Mouse (Mus musculus) forebrain, embryonic 15.5 days (tissue): Measurements from ENCODE around the gene Shld2. TPM values are rescaled to one million over a fixed set of nuclear protein-coding genes. Genes with fewer than 3 reads are reported as not detected.

Experiments used
- ATAC-seq: fragments of 200-750 bp; cut with Nextera tagmentation; replicated peaks from 2 replicates; pipeline ENCODE4 v1.8.0; 2017; ENCODE audit warnings: mild to moderate bottlenecking, moderate TSS enrichment, moderate library complexity
- H3K27ac ChIP-seq: fragments of 300-500 bp; sonication (generic); replicated peaks from 2 replicates; pipeline ENCODE4 v1.5.1; 2015; ENCODE audit warnings: mild to moderate bottlenecking, inconsistent platforms
- H3K27me3 ChIP-seq: fragments of 300-500 bp; sonication (generic); 2 replicates; pipeline ENCODE4 v1.6.1; 2015; ENCODE audit warnings: inconsistent platforms
- H3K36me3 ChIP-seq: fragments of 300-500 bp; sonication (generic); 2 replicates; pipeline ENCODE4 v1.6.1; 2015; ENCODE audit warnings: mild to moderate bottlenecking, inconsistent platforms
- H3K4me1 ChIP-seq: fragments of 300-500 bp; sonication (generic); 2 replicates; pipeline ENCODE4 v1.6.1; 2015; ENCODE audit warnings: inconsistent platforms
- H3K4me2 ChIP-seq: fragments of 300-500 bp; sonication (generic); replicated peaks from 2 replicates; pipeline ENCODE4 v1.6.1; 2015; ENCODE audit warnings: mild to moderate bottlenecking, inconsistent platforms
- H3K4me3 ChIP-seq: fragments of 300-500 bp; sonication (generic); 2 replicates; pipeline ENCODE4 v1.5.1; 2015; ENCODE audit warnings: mild to moderate bottlenecking, inconsistent platforms
- H3K9ac ChIP-seq: fragments of 300-500 bp; sonication (generic); replicated peaks from 2 replicates; pipeline ENCODE4 v1.6.1; 2015; ENCODE audit warnings: mild to moderate bottlenecking, inconsistent platforms
- H3K9me3 ChIP-seq: fragments of 300-500 bp; sonication (generic); 2 replicates; pipeline ENCODE4 v1.6.1; 2016; ENCODE audit warnings: inconsistent platforms
- WGBS: fragments of 180-500 bp; shearing (Covaris S2); methylation state at CpG from one replicate; pipeline ENCODE4 v1.1.7; 2015; ENCODE audit warnings: mixed read lengths; 5-methylcytosine and 5-hydroxymethylcytosine counted together
- polyA plus RNA-seq: library from polyadenylated mRNA; unstranded; fragments of >200 nt; fragmentation: Nextera tagmentation; extraction: Ambion mirVana; gene quantifications from 2 replicates; pipeline ENCODE4 v1.2.1, GENCODE M21; 2015

Shld2 gene
- polyA plus RNA-seq, 1 experiment from 2014 or later: 8.0 TPM

DNA sequence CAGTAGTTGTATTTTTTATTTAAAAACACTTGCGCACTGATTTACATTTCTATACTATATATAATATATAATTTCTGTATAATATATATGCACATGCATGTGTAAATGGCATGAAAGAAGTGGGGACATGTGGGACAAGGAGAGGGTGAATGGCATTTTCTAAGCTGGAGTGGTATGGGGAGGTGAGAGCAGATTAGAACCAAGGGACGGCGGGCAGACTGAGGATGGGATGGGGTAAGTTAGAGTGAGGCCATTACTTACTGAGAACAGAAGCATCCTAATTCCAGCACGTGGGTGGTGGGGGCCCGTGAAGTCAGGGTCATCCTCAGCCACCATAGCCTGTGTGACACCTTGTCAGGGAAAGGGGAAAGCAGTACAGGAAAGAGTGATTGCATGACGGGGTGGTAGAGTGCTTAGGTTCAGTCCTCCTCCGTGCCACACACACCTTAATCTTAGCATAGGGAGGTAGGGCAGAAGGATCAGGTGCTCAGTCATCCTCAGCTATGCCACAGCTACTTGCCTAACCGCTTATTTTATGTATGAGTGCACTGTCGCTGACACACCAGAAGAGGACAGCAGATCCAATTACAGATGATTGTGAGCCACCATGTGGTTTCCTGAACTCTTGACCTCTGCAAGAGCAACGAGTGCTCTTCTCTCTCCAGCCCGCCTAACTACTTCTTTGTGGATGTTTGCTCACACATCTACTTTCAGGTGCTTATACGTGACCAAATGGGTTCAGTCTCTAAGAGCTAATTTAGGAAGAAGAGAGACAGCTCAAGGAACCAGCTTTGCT, 35.7 kb upstream of the Shld2 start:
- Histone ChIP-seq H3K9ac (no peak overlapping the region), H3K27ac (no peak overlapping the region), H3K9me3 (no peaks in the 10 kb centered on the region), H3K27me3 (no peaks in the 10 kb centered on the region), H3K36me3 (peaks cover 30% of the 10 kb centered on the region), H3K4me3 (no peak overlapping the region), H3K4me1 (no peaks in the 10 kb centered on the region), H3K4me2 (no peak overlapping the region)
- peak; percentile 46; the same call in 1 of the 2 replicates for ATAC-seq
- WGBS: 67% methylated on average over 12 of the region's 12 CpGs

DNA sequence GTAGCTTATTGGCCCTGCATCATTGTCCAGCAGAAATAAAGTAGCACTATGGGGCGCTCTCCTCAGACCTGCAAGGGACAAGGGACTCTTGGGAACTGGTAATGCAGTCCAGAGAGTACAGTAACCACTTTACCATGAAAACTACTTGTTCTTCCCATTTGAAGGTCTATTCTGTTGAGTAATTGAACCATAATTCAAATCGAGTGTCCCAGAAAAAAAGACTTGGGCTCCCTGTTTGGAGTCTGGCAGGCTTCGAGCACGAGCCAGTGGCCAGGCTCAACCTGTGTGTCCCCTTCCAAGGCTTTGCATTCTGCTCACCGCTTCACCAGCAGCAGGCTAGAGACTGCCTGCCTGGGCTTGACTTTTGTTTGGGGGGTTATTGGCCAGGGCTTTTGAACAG, 34.1 kb upstream of the Shld2 start:
- ATAC-seq: no peak
- Histone ChIP-seq H3K4me2 (no peak overlapping the region), H3K4me3 (no peak overlapping the region), H3K27ac (no peak overlapping the region), H3K9ac (no peak overlapping the region), H3K27me3 (no peaks in the 10 kb centered on the region), H3K9me3 (no peaks in the 10 kb centered on the region), H3K36me3 (peaks cover 43% of the 10 kb centered on the region), H3K4me1 (no peaks in the 10 kb centered on the region)
- WGBS: 65% methylated on average over 5 of the region's 5 CpGs

DNA sequence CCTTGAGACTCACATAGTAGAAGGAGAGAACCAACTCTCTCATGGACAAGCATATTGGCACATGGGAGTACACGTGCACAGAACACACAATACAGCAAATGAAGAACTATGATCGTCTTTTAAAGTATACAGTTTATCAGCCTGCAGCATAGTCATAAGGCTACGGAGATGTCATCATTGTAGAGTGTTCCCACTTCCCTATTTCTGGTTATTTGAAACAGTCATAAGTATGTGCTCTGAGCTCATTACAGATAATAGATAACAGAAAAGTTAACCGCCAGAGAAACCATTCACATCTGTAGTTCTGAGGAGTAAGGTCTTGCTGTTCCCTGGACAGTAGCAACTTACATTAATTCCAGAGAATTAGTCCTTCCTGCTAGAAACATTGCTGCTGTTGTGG, 32.8 kb upstream of the Shld2 start:
- Histone ChIP-seq H3K4me2 (no peak overlapping the region), H3K36me3 (peaks cover 55% of the 10 kb centered on the region), H3K9ac (no peak overlapping the region), H3K27ac (no peak overlapping the region), H3K27me3 (no peaks in the 10 kb centered on the region), H3K4me1 (no peaks in the 10 kb centered on the region), H3K4me3 (no peak overlapping the region), H3K9me3 (no peaks in the 10 kb centered on the region)
- WGBS: 93% methylated on average over 4 of the region's 4 CpGs
- no peak for ATAC-seq

DNA sequence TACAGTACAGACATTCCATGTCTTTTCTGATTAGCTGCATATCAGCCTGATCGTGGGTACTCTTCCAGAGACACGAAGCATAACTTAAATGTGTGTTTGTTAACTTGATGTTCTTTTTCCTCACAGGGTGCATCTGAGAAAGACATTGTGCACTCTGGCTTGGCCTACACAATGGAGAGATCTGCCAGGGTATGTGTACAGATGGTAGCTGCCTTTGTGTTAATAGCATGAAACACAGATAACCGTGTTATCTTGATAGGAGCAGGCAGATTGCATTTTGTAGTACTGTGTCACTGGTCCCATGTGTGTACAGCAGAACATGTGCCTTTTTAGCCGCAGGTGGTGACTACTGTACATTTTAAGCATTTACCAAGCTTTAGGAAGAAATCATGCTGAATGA, 31.7 kb upstream of the Shld2 start:
- H3K36me3 ChIP-seq: peaks cover 66% of the 10 kb centered on the region
- no peaks in the 10 kb centered on the region for H3K4me1 ChIP-seq
- H3K27ac ChIP-seq: no peak overlapping the region
- H3K9me3 ChIP-seq: no peaks in the 10 kb centered on the region
- WGBS: 92% methylated on average over 4 of the region's 4 CpGs
- ATAC-seq: no peak
- H3K4me3 ChIP-seq: no peak overlapping the region
- H3K4me2 ChIP-seq: no peak overlapping the region
- no peak overlapping the region for H3K9ac ChIP-seq
- no peaks in the 10 kb centered on the region for H3K27me3 ChIP-seq

DNA sequence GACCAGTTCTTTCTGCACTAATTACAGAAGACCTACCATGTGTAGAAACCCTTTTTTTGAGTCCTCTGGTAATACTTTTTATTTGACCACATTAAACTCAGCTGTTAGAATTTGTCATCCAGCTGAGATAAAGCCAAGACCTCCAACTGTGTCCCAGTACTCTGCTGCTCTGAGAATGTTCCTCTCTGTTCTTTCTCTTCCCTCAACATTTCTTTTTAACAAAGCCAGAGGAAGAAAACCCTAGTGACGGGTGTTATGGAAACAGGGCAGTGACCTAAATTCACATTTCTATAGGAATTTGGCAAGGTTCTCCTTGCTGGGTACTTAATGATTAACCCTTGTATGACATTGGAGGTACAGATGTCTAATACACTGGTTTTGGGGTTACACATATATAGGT, 29.2 kb upstream of the Shld2 start:
- no peak for ATAC-seq
- WGBS: 43% methylated on average over 1 of the region's 1 CpGs
- Histone ChIP-seq H3K4me3 (no peak overlapping the region), H3K36me3 (peaks cover 88% of the 10 kb centered on the region), H3K4me2 (no peak overlapping the region), H3K9me3 (no peaks in the 10 kb centered on the region), H3K4me1 (no peaks in the 10 kb centered on the region), H3K27me3 (no peaks in the 10 kb centered on the region), H3K9ac (no peak overlapping the region), H3K27ac (no peak overlapping the region)

DNA sequence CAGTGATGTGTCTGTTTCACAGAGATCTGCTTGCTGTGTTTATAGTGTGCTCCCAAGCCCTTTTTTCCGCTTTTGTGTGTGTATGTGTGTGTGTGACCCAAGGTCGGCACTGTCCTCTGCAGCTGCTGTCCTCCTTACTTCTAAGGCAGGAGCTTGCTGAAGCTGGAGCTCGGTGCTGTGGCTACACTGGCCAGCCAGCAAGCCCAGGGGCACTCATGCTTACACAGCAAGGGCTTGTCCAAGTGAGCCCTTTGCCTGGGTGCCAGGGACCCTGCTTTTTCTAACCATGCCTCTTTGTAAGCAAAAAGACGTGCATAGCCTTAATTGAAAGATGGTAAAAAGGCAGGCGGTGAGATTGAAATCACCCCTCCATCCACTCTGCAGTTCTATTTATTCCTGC, 22.2 kb upstream of the Shld2 start:
- Histone ChIP-seq H3K4me1 (peaks cover 10% of the 10 kb centered on the region), H3K27ac (peak overlapping the region; percentile 79), H3K4me3 (no peak overlapping the region), H3K4me2 (no peak overlapping the region), H3K9me3 (no peaks in the 10 kb centered on the region), H3K36me3 (peaks cover 64% of the 10 kb centered on the region), H3K27me3 (no peaks in the 10 kb centered on the region), H3K9ac (no peak overlapping the region)
- peak; percentile 88 for ATAC-seq
- 56% methylated on average over 5 of the region's 5 CpGs for WGBS

DNA sequence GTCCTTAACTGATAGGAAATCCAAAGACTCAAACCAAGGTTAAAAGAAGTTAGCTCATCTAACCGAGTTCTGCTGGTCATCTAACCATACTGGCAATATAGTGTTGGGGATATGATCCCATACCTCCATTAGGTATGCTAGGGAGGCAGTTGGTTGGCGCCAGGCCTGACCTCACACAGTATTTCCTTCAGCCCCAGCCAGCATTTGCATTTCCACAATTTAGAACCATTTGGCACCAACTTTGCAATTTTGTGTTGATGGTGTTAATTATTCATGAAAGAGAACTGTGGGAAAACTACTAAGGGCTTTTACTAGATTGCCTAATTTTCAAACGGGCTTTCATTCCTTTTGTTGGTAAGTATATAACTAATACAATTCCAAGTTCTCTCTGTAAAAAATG, 21.6 kb upstream of the Shld2 start:
- peak overlapping the region; percentile 79 for H3K27ac ChIP-seq
- 35% methylated on average over 3 of the region's 3 CpGs for WGBS
- H3K4me2 ChIP-seq: no peak overlapping the region
- ATAC-seq: peak; percentile 78
- H3K4me3 ChIP-seq: no peak overlapping the region
- H3K9me3 ChIP-seq: no peaks in the 10 kb centered on the region
- H3K36me3 ChIP-seq: peaks cover 59% of the 10 kb centered on the region
- peaks cover 10% of the 10 kb centered on the region for H3K4me1 ChIP-seq
- H3K27me3 ChIP-seq: no peaks in the 10 kb centered on the region
- H3K9ac ChIP-seq: no peak overlapping the region

DNA sequence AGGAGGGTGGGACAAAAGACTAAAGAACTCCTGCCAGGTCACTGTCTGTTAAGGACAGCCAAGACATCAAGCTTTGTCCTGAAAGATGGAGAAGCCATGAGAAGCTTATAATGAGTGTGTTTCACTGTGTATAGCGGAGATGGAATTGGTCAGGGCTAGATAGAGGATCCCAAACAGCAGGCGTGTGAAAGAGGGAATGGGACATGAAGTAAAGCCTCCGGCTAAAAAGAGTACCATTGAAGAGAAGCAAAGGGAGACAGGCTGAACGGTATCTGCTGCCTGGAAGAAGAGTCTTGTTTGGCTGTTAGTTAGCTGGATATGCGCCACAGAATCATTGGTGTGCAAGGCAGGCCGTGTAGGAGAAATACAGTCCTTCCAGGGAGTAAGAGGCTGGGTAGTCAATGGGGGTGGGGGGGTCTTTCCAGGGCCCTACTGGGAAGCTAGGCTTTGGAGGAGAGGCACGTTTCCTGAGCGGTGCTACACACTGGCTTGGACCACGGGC, 20.4 kb upstream of the Shld2 start:
- H3K4me2 ChIP-seq: no peak overlapping the region
- no peaks in the 10 kb centered on the region for H3K9me3 ChIP-seq
- H3K36me3 ChIP-seq: peaks cover 58% of the 10 kb centered on the region
- peak; percentile 47 for ATAC-seq
- H3K4me3 ChIP-seq: no peak overlapping the region
- H3K27me3 ChIP-seq: no peaks in the 10 kb centered on the region
- no peak overlapping the region for H3K9ac ChIP-seq
- WGBS: 65% methylated on average over 9 of the region's 9 CpGs
- H3K4me1 ChIP-seq: peaks cover 10% of the 10 kb centered on the region
- H3K27ac ChIP-seq: peak overlapping the region; percentile 46; the same call in 1 of the 2 replicates

DNA sequence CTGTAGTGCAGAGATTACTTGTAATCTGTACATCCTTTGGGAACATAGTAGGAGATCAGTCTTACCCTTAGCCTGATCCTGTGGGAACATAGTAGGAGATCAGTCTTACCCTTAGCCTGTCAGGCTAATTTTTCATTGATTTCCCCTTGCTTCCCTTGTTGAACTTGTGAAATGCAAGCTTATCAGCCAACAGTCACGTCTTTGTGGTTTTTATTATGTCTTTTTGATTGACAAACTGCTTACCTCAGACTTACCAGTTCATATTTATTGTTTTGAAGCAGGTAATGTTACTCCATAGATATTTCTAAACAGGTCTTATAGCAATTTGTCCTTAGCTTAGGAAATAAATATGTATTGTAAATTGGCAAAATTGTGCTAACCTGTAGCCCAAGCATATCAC, 17.3 kb upstream of the Shld2 start:
- no peak overlapping the region for H3K4me2 ChIP-seq
- H3K9me3 ChIP-seq: no peaks in the 10 kb centered on the region
- H3K36me3 ChIP-seq: peaks cover 52% of the 10 kb centered on the region
- no peaks in the 10 kb centered on the region for H3K27me3 ChIP-seq
- WGBS: 95% methylated on average over 1 of the region's 1 CpGs
- no peak overlapping the region for H3K4me3 ChIP-seq
- no peak overlapping the region for H3K9ac ChIP-seq
- no peak overlapping the region for H3K27ac ChIP-seq
- no peak for ATAC-seq
- H3K4me1 ChIP-seq: peaks cover 10% of the 10 kb centered on the region

DNA sequence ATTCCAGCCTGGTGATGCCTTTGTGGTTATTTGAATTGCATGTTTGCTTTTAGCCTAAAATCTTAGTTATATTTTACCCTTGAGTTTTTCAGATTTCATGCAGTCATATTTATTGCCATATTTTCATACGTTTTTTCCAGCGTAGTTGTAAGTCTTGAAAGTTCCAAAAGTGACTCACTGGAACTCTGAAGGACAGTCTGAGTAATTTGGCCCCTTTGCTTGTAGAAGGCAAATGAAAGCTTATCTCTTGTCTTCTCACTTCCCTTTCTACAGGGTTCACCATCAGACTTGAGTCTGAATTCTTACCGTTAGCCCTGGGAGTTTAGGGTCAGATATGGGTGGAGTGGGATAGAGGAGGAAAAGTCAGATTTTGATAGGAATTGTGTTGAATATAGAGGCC, 16.3 kb upstream of the Shld2 start:
- Histone ChIP-seq H3K27ac (no peak overlapping the region), H3K4me1 (peaks cover 2% of the 10 kb centered on the region; the same call in 1 of the 2 replicates), H3K9ac (no peak overlapping the region), H3K4me2 (no peak overlapping the region), H3K36me3 (peaks cover 52% of the 10 kb centered on the region), H3K9me3 (no peaks in the 10 kb centered on the region), H3K4me3 (no peak overlapping the region), H3K27me3 (no peaks in the 10 kb centered on the region)
- WGBS: 92% methylated on average over 3 of the region's 3 CpGs
- ATAC-seq: no peak

DNA sequence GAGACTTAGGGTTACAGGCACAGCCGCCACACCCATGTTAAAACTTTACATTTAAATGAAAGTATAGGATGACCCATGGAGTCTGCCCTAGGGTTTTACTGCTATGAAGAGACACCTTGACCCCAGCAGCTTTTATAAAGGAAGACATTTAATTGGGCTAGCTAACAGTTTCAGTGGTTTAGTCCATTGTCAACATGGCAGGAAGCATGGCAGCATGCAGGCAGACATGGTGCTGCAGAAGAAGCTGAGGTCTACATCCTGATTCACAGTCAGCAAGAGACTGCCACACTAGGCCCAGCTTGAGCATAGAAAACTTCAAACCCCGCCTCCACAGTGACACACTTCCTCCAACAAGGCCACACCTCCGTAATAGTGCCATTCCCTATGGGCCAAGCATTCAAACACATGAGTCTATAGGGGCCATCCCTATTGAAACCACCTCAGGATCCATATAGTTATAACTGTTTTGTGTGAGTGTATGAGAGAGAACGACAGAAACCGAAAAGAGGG, 13.3 kb upstream of the Shld2 start:
- ATAC-seq: no peak
- no peak overlapping the region for H3K4me3 ChIP-seq
- H3K27me3 ChIP-seq: no peaks in the 10 kb centered on the region
- no peak overlapping the region for H3K27ac ChIP-seq
- H3K9me3 ChIP-seq: no peaks in the 10 kb centered on the region
- no peak overlapping the region for H3K4me2 ChIP-seq
- H3K4me1 ChIP-seq: no peaks in the 10 kb centered on the region
- H3K9ac ChIP-seq: no peak overlapping the region
- WGBS: 96% methylated on average over 5 of the region's 5 CpGs
- H3K36me3 ChIP-seq: peaks cover 52% of the 10 kb centered on the region

DNA sequence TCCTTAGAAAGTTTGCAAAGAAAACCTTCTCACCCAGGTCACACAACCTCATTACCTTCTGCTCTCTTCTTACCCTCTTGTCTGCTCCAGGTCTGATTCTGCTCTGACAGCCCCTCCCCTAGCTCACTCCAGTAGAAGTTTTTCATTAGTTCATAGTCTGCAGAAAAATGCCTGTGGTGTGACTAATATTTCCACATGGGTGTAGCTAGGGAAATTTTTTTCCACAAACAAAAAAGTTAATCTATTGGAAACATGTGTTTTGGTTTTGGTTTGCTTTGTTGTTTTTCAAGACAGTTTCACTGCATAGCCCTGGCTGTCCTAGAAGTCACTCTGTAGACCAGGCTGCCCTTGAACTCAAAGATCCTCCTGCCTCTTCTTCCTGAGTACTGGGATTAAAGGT, 7.8 kb upstream of the Shld2 start:
- Histone ChIP-seq H3K27me3 (no peaks in the 10 kb centered on the region), H3K27ac (no peak overlapping the region)
- no peak for ATAC-seq

DNA sequence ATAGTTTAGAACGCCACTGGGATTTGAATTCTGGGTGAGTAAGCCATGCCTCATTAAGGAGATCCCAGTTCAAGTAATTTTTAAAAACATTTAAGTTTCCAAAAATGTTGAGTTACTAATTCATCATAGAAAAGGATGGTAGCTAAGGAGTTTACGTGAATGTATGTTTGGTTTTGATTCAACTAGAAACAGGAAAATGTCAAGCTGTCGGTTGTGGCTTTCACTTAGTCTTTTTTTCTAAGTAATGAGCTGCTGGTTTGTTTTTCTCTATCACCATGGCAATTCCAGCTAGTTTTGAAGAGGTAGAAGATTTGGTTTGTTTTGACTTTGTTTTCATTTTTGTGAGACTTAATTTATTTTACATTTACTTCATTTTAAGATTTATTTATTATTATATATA, 7.1 kb upstream of the Shld2 start:
- Histone ChIP-seq H3K9ac (no peak overlapping the region), H3K4me2 (no peak overlapping the region), H3K4me1 (peaks cover 25% of the 10 kb centered on the region), H3K9me3 (no peaks in the 10 kb centered on the region), H3K36me3 (peaks cover 22% of the 10 kb centered on the region), H3K27me3 (no peaks in the 10 kb centered on the region), H3K27ac (no peak overlapping the region), H3K4me3 (no peak overlapping the region)
- ATAC-seq: no peak
- 80% methylated on average over 3 of the region's 3 CpGs for WGBS

More for the DNA sequence above, 7.8 kb upstream of the Shld2 start:
- no peak overlapping the region for H3K9ac ChIP-seq
- H3K36me3 ChIP-seq: peaks cover 26% of the 10 kb centered on the region
- H3K4me1 ChIP-seq: peaks cover 19% of the 10 kb centered on the region
- H3K4me3 ChIP-seq: no peak overlapping the region
- H3K4me2 ChIP-seq: no peak overlapping the region
- no peaks in the 10 kb centered on the region for H3K9me3 ChIP-seq
